Mouse (Mus musculus) frontal cortex, postnatal 10 days (tissue): ENCODE results near the gene Wars2.

Experiments used
- DNase-seq, 2 experiments: peaks; one replicate each; pipeline ENCODE4 v3.0.0; 2022; ENCODE audit warnings: low spot score in 2 of 2, mixed read lengths in 1 of 2

Wars2 gene

DNA sequence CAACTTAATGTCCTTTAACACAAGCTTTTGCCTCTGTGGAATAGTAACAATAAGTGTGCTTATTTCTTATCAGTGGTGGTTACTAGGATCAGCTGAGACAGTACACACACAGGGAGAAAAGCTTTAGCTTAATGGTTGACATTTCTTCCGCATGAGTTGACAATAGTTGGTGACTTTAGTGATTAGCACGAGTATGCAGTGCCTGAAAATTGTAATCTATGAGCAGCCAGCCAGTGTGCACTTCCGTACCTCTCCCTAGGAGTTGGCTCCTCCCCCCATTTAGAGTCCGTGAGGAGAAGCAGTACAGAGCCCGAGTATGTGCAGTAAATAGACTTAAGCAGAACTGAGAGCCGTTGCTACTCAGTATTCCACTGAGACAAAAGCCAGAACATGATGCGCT, 123.8 kb downstream of the Wars2 start:
- DNase-seq = no peak

DNA sequence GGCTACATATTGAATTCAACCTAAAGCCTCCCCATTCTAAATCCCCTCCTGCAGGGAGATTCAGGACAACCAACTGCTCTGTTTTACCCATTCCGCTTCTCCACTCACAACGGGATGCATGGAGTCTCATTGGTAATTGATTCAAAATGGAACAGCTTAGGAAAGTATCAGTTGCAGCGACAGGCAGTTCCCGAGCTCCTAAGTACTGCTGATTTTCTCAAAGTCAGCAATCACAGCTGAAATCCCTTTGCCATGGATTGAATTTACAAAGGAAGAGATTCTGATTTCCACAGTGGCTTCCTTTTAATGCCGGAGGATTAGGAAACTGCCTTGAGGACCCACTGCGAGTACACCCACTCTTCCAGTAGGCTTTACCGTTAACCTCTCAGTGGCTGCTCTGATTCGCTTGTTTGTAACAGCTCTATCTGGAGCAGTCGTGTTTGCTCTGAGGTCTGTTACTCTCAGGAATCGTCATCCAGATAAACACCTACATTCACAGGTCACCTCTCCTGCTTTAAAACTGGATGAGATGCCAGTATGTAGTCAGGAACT, 126.0 kb downstream of the Wars2 start:
- no peak for DNase-seq

DNA sequence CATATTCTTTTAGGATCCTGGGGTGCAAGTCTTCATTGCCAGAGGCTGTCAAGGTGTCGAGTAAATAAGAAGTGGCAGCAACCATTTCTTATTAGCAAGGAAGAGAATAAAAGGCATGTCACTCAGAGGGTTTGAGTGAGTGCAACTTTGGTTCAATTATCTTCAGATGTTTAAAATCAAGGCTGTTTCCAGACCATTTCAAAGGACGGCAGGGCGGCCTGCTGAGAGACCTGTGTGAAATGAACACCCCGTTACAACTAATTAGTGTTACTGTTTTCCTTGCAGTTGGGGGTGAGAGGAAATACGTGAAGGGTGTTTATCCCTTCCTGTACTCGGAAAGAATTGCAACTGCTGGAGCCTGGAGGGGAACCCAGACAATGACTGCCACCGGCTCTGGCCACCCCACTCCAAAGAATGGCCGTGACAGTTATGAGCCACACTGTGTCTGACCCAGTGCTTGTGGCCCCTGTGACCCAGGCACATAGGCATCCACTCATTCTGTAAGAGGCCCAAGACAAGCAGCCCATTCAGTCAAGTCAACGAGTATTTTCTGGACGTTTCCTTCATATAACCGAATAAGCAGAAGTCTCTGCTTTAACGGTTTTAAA, 137.2 kb downstream of the Wars2 start:
- no peak for DNase-seq

DNA sequence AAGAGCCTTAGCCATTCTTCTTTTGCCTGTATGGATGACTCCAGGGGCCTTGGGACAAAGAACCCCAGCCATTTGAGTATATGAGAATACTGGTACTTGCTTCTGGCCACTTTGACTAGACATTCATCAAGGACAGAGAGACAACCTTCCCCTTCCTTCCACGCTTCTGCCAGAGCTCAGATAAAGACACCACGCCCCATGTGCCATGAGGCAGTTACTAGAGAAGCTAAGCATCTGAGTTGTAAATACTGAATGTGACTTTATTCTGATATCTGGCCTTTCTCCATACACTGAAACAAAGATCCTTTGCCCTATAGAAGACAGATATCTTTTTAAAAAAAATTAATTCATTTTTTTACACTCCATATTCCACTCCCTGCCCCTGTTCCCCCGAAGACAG, 138.8 kb downstream of the Wars2 start:
- DNase-seq = no peak

DNA sequence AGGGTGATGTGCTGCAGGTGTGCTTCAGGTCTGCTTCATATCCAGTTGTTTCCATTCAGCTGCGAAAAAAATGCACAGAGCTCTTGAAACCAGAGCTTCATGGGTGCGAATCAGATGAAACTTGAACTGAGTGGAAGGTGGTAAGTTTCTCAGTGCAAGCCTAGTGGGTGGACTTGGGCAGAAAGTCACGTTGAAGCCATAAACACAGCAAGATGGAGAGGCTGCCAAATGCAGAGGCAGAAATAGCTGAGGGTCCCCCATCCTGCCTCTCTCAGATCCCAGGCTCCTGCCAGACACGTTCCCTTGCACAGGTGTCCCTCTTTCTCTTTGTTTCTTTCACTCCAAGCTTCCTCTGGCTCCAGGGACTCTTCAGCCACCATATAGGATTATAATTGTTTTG, 140.6 kb downstream of the Wars2 start:
- no peak for DNase-seq

DNA sequence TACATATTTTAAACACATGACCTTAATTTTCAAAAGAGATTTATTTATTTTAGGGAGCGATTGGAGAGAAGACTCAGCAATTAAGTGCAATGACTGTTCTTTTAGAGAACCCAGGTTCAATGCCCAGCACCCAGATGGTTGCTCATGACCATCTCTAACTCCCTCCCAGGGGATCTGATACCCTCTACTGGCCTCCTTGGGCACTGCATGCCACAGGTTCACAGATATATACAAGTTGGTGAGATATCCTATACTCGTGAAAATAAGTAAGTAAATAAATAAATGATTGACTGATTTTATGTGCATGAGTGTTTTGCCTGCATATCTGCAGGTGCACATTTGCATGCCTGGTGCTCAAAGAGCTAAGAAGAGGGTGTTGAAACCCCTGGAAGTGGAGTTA, 147.4 kb downstream of the Wars2 start:
- no peak for DNase-seq
